Mouse (Mus musculus) hindbrain, postnatal 0 days (tissue): ENCODE results near the gene Aar2. TPM values are rescaled to one million over a fixed set of nuclear protein-coding genes. Genes with fewer than 3 reads are reported as not detected.
A peak's percentile ranks its signal among the peaks of the same experiment; 100 is the strongest.

Source experiments
- ATAC-seq: fragments of 200-750 bp; cut with Nextera tagmentation; 2 replicates; pipeline ENCODE4 v1.8.0; 2017; ENCODE audit warnings: mild to moderate bottlenecking, moderate TSS enrichment, moderate library complexity
- DNase-seq: peaks from one replicate; pipeline ENCODE4 v3.0.0-alpha.2; 2015; ENCODE audit warnings: low spot score
- H3K27ac ChIP-seq: fragments of 300-500 bp; sonication (generic); 2 replicates; pipeline ENCODE4 v1.5.1; 2014; ENCODE audit warnings: mild to moderate bottlenecking
- H3K27me3 ChIP-seq: fragments of 300-500 bp; sonication (generic); 2 replicates; pipeline ENCODE4 v1.6.1; 2014; ENCODE audit warnings: low read length, mixed read lengths; ENCODE audit not compliant: insufficient read depth
- H3K36me3 ChIP-seq: fragments of 300-500 bp; sonication (generic); 2 replicates; pipeline ENCODE4 v1.6.1; 2014; ENCODE audit warnings: low read length, mixed read lengths; ENCODE audit not compliant: insufficient read depth
- H3K4me1 ChIP-seq: fragments of 300-500 bp; sonication (generic); 2 replicates; pipeline ENCODE4 v1.6.1; 2014; ENCODE audit warnings: antibody characterized with exemption, low read length, mixed read lengths; ENCODE audit not compliant: insufficient read depth
- H3K4me2 ChIP-seq: fragments of 300-500 bp; sonication (generic); 2 replicates; pipeline ENCODE4 v1.6.1; 2014; ENCODE audit warnings: low read depth, mild to moderate bottlenecking, low read length, moderate library complexity, mixed read lengths
- H3K4me3 ChIP-seq: fragments of 300-500 bp; sonication (generic); 2 replicates; pipeline ENCODE4 v1.5.1; 2014; ENCODE audit warnings: low read length
- H3K9ac ChIP-seq: fragments of 300-500 bp; sonication (generic); replicated peaks from 2 replicates; pipeline ENCODE4 v1.6.1; 2014; ENCODE audit warnings: mild to moderate bottlenecking, low read length, moderate library complexity, mixed read lengths
- H3K9me3 ChIP-seq: fragments of 300-500 bp; sonication (generic); 2 replicates; pipeline ENCODE4 v1.6.1; 2016; ENCODE audit warnings: low read length, mixed read lengths
- CTCF ChIP-seq: IDR thresholded peaks from 2 replicates; pipeline ENCODE4 v1.5.1; 2016; ENCODE audit warnings: antibody characterized with exemption, control low read depth, low read depth
- WGBS: fragments of 180-500 bp; shearing (Covaris S2); extraction: QIAGEN DNeasy Blood & Tissue Kit; methylation state at CpG from one replicate; pipeline ENCODE4 v1.1.7; 2014; 5-methylcytosine and 5-hydroxymethylcytosine counted together
- polyA plus RNA-seq: library from polyadenylated mRNA; unstranded; fragments of >200 nt; fragmentation: Nextera tagmentation; extraction: Ambion mirVana; gene quantifications from 2 replicates; pipeline ENCODE4 v1.2.1, GENCODE M21; 2015
- total RNA-seq: library from RNA; depleted of rRNA; stranded (reverse); fragments of >200 nt; gene quantifications from 2 replicates; pipeline ENCODE4 v1.2.3, GENCODE M21; 2014; rRNA removed

The Aar2 gene
- total and polyA plus RNA-seq, 2 experiments from 2014 or later, result 40.3 to 61.6 TPM

DNA sequence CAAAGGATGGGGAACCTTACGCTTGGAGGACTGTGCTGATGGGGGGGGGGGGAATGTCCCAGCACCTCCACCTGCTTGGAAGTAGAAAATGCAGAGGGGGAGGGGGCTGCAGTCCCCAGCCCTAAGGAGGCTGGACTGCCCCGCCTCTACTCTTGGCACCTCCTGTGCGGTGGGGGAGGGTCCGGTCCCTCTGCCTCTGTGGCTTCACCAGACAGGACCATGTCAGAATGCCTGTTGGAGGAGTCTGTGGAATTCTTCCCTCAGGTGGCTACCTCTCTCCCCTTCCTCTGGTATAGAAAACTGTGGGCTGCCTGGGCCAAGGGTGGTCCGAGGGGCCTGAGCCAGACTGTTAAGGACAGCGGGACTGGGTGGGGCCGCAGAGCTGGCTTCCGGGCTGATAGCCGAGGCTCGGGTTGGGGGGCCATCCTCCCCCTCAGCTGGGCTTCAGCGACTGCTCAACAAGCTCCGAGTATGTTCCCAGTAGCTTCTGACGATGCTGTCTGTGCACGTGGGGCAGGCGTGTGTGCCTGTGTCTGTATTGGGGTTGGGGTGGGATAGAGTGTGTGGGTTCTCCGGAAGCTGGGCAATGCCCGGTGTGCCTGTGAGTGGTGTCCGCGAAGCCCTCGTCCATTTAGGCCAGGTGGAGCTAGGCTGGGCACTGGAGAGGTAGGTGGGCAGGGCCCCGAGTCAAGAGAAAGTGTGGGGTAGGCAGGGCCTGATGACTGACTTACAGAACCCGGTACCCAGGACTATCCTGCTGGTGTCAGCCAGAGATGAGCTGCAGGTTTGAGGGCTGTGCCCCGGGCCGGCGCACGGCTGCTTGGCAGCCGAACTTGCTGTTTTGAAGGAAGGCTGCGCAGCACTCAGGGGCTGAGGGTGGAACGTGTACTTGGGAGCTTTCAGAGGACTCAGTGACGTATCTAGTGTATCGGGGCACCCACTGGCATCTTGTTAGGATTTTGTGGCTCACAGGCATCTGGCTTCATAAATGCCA lies 67.6 kb downstream of the Aar2 start:
- TF ChIP-seq CTCF, result no peak
- Histone ChIP-seq H3K4me2 (peak overlapping the region; percentile 89), H3K9me3 (no peaks in the 10 kb centered on the region), H3K4me3 (peak overlapping the region; percentile 82), H3K4me1 (peaks cover 12% of the 10 kb centered on the region; the same call in 1 of the 2 replicates), H3K36me3 (no peaks in the 10 kb centered on the region), H3K27me3 (no peaks in the 10 kb centered on the region), H3K27ac (0 out of 2 replicates have a peak overlapping the region, but pooled peaks have one; percentile 78), H3K9ac (peak overlapping the region; percentile 90)
- DNase-seq (peak; percentile 8), ATAC-seq (peak; percentile 38)
- 5% methylated on average over 31 of the region's 31 CpGs for WGBS

- Histone ChIP-seq H3K9me3 (no peaks in the 10 kb centered on the region), H3K9ac (no peak overlapping the region), H3K27me3 (no peaks in the 10 kb centered on the region), H3K36me3 (no peaks in the 10 kb centered on the region), H3K4me1 (peaks cover 13% of the 10 kb centered on the region; the same call in 1 of the 2 replicates), H3K27ac (no peak overlapping the region), H3K4me2 (no peak overlapping the region), H3K4me3 (no peak overlapping the region)
- WGBS, result 78% methylated on average over 7 of the region's 7 CpGs
- ATAC-seq (no peak), DNase-seq (peak; percentile 15)
- peak; percentile 48 for TF ChIP-seq CTCF
Measured at GRCm38 (mm10) chr2:156616513-156616912, 69.1 kb downstream of the Aar2 start.

DNA sequence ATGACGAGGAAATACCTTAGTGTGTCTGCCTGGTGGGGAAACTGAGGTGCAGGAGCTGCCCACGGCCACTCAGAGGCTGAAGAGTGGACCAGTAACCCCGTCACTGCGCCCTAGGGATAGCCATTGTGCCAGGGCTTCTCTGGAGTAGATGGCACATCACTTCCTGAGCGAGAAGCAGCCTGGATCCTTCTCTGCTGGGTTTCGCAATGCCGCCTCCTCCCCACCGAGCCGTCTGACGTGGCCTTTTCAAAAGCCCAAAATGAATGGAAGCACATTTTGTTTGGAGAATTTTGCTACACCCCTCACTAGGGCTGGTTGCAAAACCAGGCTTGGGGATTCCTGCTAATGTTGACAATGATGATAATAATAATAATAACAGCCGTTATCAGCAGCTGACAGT lies 70.2 kb downstream of the Aar2 start:
- H3K27ac ChIP-seq, result no peak overlapping the region
- H3K4me2 ChIP-seq, result no peak overlapping the region
- DNase-seq (peak; percentile 22), ATAC-seq (no peak)
- H3K9ac ChIP-seq, result 0 out of 2 replicates have a peak overlapping the region, but pooled peaks have one; percentile 33
- no peak for TF ChIP-seq CTCF
- H3K36me3 ChIP-seq, result no peaks in the 10 kb centered on the region
- H3K4me1 ChIP-seq, result peaks cover 18% of the 10 kb centered on the region; the same call in 1 of the 2 replicates
- H3K9me3 ChIP-seq, result no peaks in the 10 kb centered on the region
- 22% methylated on average over 11 of the region's 11 CpGs for WGBS
- no peaks in the 10 kb centered on the region for H3K27me3 ChIP-seq
- no peak overlapping the region for H3K4me3 ChIP-seq

Other genes with a start within 250 kb of the Aar2 start
- gene Cnbd2, start 235.3 kb upstream of the Aar2 start, total RNA-seq, result 1.7 and 3.3 TPM in 2 replicates
- gene Cnbd2, start 235.3 kb upstream of the Aar2 start, polyA plus RNA-seq, result 7.9 and 8.2 TPM in 2 replicates
- gene Scand1, start 234.9 kb upstream of the Aar2 start, total RNA-seq, result 348 and 377 TPM in 2 replicates
- 129 and 132 TPM in 2 replicates for gene Scand1, start 234.9 kb upstream of the Aar2 start, polyA plus RNA-seq
- gene Epb41l1, start 126.7 kb upstream of the Aar2 start, total RNA-seq, result 228 and 259 TPM in 2 replicates
- gene Epb41l1, start 126.7 kb upstream of the Aar2 start, polyA plus RNA-seq, result 10.7 and 11.2 TPM in 2 replicates
- 166 and 190 TPM in 2 replicates for gene Dlgap4, start 66.1 kb downstream of the Aar2 start, total RNA-seq
- 168 and 173 TPM in 2 replicates for gene Dlgap4, start 66.1 kb downstream of the Aar2 start, polyA plus RNA-seq
- 38.4 and 41.7 TPM in 2 replicates for gene Myl9, start 227.8 kb downstream of the Aar2 start, total RNA-seq
- gene Myl9, start 227.8 kb downstream of the Aar2 start, polyA plus RNA-seq, result 32.5 and 38.4 TPM in 2 replicates